Mouse (Mus musculus) gastrocnemius, postnatal 14 days (tissue): ENCODE results near the gene Gm7361. TPM values are rescaled to one million over a fixed set of nuclear protein-coding genes. Genes with fewer than 3 reads are reported as not detected.
"Not testable (repeated sequence)": the region's sequence is repeated elsewhere in the genome, so short reads cannot be mapped to it uniquely, and the experiment has no call there.

Source experiments
- DNase-seq: peaks from one replicate; pipeline ENCODE4 v3.0.0; 2021; ENCODE audit warnings: mixed read lengths
- intact Hi-C: fragments of 180-260 bp; cut with DNase I; formaldehyde crosslinking; loops from one replicate; pipeline ENCODE4 v1.15.1; 2025; ENCODE audit warnings: low total_unique reads
- long read RNA-seq, 2 experiments: library from polyadenylated mRNA; stranded (forward); transcript quantifications; one replicate each; pipeline ENCODE4 v2.0.0; 2021
- total RNA-seq, 2 experiments: library from RNA; stranded (reverse); gene quantifications; 2 replicates each; pipeline ENCODE4 v1.2.3; 2021

Gene Gm7361
- total RNA-seq, result not detected
- long read RNA-seq, experiment 1, result 0 reads
- long read RNA-seq, experiment 2, result 0 reads

DNA sequence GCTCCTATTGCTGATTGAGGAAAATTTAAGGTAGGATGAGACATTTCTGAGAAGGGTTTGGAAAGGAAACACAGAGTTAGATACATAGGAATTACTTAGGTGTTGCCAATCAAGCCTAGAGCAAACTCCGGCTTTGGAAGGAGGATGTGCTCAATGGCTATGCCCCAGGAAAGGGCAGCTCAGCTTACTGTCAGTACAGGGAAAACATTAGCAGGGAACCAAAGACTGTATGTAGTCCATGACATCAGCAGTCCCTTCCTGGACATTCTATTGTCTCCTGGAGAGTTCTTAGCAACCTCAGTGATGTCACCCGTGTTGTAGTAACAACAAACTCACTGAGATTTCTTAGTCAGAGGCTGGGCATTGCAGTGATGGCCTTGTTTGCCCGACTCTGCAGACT lies at the start of gene Gm7361:
Gene Gm7361 (plus strand): TSS at position 301 of the 400 bp plus-strand sequence.
- DNase-seq, intact Hi-C loops: not testable (repeated sequence)

DNA sequence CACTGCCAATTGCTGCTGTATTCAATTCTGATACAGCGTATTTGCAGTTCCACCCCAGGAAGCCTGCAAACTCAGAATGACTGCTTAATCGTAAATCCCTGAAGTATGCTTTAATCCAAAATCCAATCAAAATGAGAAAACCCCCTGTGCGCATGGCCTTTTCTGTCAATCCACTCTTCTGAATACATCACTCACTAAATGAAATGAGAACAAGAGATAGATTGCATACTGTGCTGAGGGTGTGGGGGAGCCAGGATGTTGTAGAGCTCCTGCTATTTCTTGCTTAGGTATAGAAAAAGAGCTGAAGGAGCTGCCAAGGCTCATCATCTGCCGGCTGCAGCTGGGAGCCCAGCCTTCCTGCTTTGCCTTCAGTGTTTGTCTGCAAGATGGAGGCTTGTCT lies 46.5 kb upstream of the Gm7361 start:
- no peak for DNase-seq
- intact Hi-C loops, result no loop called here

DNA sequence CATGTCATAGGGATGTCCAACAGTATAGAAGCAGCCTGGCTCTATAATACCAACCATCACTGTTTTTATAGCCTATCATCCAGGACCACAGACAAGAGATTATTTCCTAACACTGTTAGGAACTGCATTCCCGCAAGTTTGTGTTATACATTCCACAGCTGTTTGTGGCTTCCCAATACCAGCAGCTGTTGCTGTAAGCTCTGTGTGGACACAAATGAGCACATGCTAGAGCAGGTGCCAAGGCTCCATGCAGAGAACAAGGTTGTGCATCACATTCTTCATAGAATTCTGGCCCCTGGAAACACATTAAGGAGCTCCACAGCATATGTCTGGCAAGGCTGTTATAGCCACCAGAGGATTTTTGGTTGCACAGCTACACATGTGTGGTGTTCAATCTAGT lies 35.4 kb upstream of the Gm7361 start:
- intact Hi-C loops, result no loop called here
- DNase-seq, result no peak

DNA sequence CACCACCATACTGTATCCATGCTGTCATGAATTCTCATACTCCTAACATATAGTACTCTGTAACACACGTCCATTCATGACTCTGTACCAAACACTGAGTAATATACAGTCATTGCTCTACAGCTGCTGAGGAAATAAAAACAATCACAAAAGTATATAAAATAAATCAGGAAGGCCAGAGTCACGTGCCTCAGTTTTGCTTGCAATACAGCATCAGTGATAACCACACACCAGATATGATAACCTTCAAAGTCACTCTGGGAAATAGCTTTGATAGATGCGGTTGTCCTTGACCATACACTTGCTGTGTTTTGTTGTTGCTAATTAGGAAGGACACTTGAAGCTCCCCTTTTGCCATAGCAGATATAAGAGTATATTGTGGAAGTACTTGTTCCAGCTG lies 9.2 kb downstream of the Gm7361 start:
- DNase-seq, intact Hi-C loops: not testable (repeated sequence)

DNA sequence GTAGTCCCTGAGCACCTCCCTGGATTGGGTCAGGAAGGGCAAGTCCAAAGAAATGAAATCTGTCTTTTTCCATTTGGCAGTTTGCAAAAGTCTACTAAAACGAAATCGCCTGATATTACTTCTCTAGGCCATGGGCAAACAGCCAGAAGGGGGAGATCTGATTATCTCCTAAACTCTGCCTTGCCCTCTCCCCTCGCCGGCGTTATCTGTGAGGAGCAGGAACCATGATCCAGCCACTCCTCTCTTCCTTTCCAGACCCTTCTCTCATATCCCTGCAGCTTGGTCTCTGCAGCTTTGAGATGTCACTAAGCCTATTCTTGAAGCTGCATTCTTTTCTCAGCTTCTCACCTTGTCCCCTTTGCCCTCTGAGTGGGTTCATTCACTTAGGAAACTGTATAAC lies 22.9 kb downstream of the Gm7361 start:
- intact Hi-C loops, result no loop called here
- no peak for DNase-seq

DNA sequence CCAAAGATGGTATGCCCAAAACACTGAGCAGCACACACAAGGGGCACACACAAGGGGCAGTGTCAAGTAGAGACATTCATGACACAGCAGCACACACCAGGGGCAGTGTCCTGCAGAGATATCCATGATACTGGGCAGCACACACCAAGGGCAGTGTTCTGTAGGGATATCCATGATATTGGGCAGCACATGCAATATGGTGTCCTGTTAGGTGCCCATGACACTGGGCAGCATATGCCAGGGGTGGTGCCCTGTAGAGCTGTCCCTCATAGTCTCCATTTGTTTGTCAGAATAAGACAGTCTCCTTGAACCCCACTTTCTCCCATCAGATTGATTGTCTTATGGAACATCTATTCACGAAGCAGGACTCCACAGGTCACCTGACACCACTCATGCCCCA lies 24.2 kb downstream of the Gm7361 start:
- DNase-seq, result no peak
- intact Hi-C loops, result no loop called here

DNA sequence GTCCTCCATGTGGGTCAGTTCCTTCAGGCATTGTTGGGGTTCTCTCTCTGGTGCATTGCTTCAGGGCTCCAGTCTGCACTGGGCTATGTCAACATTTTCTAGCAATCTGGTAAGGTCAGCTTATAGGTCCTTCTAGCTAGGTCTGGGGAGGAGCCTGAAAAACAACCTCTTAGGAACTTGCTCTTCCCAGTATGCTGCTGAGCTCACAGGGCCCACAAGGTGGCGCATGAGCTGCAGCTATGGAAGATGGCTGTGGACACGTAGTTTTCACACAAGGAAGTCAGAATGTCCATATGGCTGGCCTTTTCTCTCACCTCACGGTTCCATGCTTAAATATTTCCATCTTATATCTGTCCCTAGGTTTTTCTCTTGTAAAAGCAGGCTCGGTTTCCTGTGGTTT lies 24.8 kb downstream of the Gm7361 start:
- intact Hi-C loops, result no loop called here
- DNase-seq, result peak; percentile 22

DNA sequence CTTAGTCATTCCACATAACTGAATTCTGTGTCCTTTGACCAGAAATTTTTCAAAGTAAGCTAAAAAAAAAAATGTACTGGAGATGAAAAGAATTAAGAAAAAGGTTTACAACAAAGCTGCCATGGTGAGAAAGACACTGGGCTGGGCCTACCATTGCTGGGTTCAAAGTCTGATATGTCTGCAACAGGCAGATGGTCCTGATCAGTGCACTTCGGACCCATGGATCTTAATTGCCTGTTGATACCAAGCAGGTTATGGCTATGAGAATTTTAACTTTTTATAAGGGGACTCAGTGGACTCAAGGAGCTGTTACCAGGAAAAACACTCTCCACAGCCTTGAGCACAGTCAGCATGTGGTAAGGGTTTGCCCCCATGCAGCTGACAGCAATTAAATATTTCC lies 25.9 kb downstream of the Gm7361 start:
- intact Hi-C loops, result no loop called here
- no peak for DNase-seq

DNA sequence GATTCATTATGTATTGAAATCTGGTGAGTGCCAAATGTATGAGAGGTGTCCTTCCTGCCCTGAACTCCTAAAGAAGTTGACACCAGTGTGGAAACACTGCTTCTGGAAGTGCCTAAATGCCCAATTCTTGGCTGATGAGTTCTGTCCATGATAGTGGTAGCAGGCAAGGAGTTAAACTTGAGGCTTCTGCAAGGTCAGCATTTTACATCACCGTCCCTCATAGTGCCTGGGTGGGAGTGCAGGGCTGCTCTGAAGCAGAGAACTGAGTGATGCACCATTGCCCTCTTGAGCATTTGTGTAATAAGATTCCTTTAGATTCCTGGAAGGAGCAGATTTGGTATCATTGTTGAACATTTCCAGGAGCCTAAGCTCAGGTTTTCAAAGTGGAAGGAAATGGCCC lies 34.1 kb downstream of the Gm7361 start:
- no peak for DNase-seq
- intact Hi-C loops, result no loop called here

DNA sequence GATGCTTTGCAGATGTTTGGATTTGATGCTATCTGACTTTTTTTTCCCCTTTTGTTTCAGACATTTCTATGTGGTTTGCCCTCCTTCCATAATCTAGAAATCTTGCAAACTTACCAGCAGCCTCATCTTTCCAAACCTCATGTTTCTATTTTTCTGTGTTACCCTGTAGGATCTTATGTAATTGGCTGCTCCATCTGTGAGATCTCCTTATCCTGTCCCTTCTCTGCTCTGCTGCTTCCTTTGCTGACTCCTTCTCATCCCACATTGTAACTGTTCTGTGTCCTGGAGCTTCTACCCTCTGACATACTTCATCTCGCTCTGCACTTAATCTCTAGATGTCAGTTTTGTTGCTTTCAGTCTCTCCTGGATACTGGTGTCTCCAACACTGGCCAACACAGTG lies 35.8 kb downstream of the Gm7361 start:
- intact Hi-C loops, result no loop called here

More for the DNA sequence above, 35.8 kb downstream of the Gm7361 start:
- no peak for DNase-seq

Other genes starting within 250 kb of the Gm7361 start
- not detected for gene Gm5862, start 234.8 kb upstream of the Gm7361 start, total RNA-seq
- not detected for gene Speer4a, start 218.1 kb upstream of the Gm7361 start, total RNA-seq
- not detected for gene Gm7347, start 199.1 kb upstream of the Gm7361 start, total RNA-seq
- gene Gm10471, start 168.4 kb upstream of the Gm7361 start, total RNA-seq, result not detected
- gene 5031410I06Rik, start 152.3 kb upstream of the Gm7361 start, total RNA-seq, result not detected
- not detected for gene Gm10220, start 136.3 kb upstream of the Gm7361 start, total RNA-seq